In the genomic region with DNA sequence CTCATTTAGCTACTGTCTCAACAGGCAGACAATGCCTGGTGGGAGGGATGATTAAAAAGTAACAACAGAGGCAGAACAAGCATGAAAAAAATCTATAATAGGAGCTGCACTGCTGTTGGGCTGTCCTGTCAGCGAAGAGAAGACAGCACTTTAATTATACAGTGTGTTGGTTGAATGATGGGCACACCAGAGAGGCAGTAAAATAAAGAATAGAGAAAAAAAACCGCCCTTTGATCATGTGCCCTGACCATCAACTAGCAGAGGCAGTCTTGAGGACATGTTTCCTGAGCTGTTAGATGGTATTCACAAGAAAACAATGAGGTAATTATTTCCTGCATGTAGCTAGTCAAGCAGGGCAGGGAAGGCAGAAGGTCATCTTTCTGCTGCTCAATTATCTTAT, we compare ENCODE assay signal across 19 mouse cellular contexts.
DNase-seq lines count a peak whose midpoint lies in the region; ATAC-seq and TF ChIP-seq lines count a peak whose summit lies in the region.
"Had no signal": no experiment of that assay in that cellular context is flagged by ENCODE, and none has a peak within 500 bp of the region (broad histone marks: within the 10 kb centered on the region; RNA-seq: fewer than 3 reads in every experiment).

No protein-coding gene starts in this region.

- H3K27ac ChIP-seq in kidney, postnatal 0 days, result no peak overlapping the region
- H3K27ac ChIP-seq in embryonic facial prominence, embryonic 12.5 days, result no peak overlapping the region
- H3K27ac ChIP-seq in hindbrain, embryonic 11.5 days (ENCODE audit: low read depth, low read length), result no peak overlapping the region
- H3K27ac ChIP-seq in midbrain, embryonic 15.5 days, result no peak overlapping the region
- H3K27ac ChIP-seq: gastrocnemius, adult 2 months; heart, embryonic 10.5 days; limb, embryonic 10.5 days; liver, embryonic 14.5 days had no signal

- DNase-seq in kidney, postnatal 0 days (ENCODE audit: low spot score), result peak; percentile 49
- no peak for DNase-seq in kidney, postnatal 25 days
- no peak for DNase-seq in hindbrain, embryonic 11.5 days (ENCODE audit: low spot score)
- DNase-seq in c-Kit-positive CD71-positive TER-119-positive erythroid progenitor cells, embryonic 14.5 days (ENCODE audit: low spot score), result no peak
- DNase-seq in cerebellum, adult 11-12 months, result no peak
- DNase-seq: cerebellum, adult 9-10 months; gastrocnemius, adult 2 months; heart, postnatal 36 days; kidney, adult 11 months; layer of hippocampus, adult 9-11 months; lung, postnatal 4 days; right cerebral cortex, postnatal 25 days; thymus, postnatal 25 days had no signal

- no peaks in the 10 kb centered on the region for H3K9me3 ChIP-seq in kidney, postnatal 0 days (replicated peaks; ENCODE audit: low read length)
- H3K9me3 ChIP-seq in embryonic facial prominence, embryonic 12.5 days, result no peaks in the 10 kb centered on the region
- H3K9me3 ChIP-seq in hindbrain, embryonic 11.5 days (ENCODE audit: control insufficient read depth, low read length), result no peaks in the 10 kb centered on the region
- H3K9me3 ChIP-seq in midbrain, embryonic 15.5 days, result no peaks in the 10 kb centered on the region
- H3K9me3 ChIP-seq: heart, embryonic 10.5 days; limb, embryonic 10.5 days had no signal

- no peak overlapping the region for H3K4me2 ChIP-seq in kidney, postnatal 0 days (ENCODE audit: low read length)
- no peak overlapping the region for H3K4me2 ChIP-seq in embryonic facial prominence, embryonic 12.5 days (replicated peaks)
- no peak overlapping the region for H3K4me2 ChIP-seq in hindbrain, embryonic 11.5 days (replicated peaks; ENCODE audit: low read depth, low read length)
- no peak overlapping the region for H3K4me2 ChIP-seq in midbrain, embryonic 15.5 days

- WGBS in kidney, postnatal 0 days, result 6% methylated on average over 2 of the region's 2 CpGs
- WGBS in embryonic facial prominence, embryonic 12.5 days, result 25% methylated on average over 2 of the region's 2 CpGs
- 20% methylated on average over 2 of the region's 2 CpGs for WGBS in hindbrain, embryonic 11.5 days
- WGBS in midbrain, embryonic 15.5 days, result 16% methylated on average over 2 of the region's 2 CpGs

- peak; percentile 69 for ATAC-seq in kidney, postnatal 0 days (replicated peaks; ENCODE audit: low FRiP score, low read depth)
- peak; percentile 56; the same call in 1 of the 2 replicates for ATAC-seq in embryonic facial prominence, embryonic 12.5 days (ENCODE audit: insufficient number of reproducible peaks, insufficient read depth, low FRiP score, low TSS enrichment)
- ATAC-seq in hindbrain, embryonic 11.5 days (ENCODE audit: low FRiP score), result peak; percentile 90
- peak; percentile 54; the same call in 1 of the 2 replicates for ATAC-seq in midbrain, embryonic 15.5 days (replicated peaks)
- ATAC-seq in frontal cortex, adult (ENCODE audit: low TSS enrichment), result no peak

- no peaks in the 10 kb centered on the region for H3K27me3 ChIP-seq in kidney, postnatal 0 days (ENCODE audit: insufficient read depth, low read length)
- no peaks in the 10 kb centered on the region for H3K27me3 ChIP-seq in embryonic facial prominence, embryonic 12.5 days
- H3K27me3 ChIP-seq in hindbrain, embryonic 11.5 days (ENCODE audit: control insufficient read depth, insufficient read depth, low read length), result no peaks in the 10 kb centered on the region
- H3K27me3 ChIP-seq in midbrain, embryonic 15.5 days (replicated peaks), result no peaks in the 10 kb centered on the region

- no peak overlapping the region for H3K4me3 ChIP-seq in kidney, postnatal 0 days (replicated peaks; ENCODE audit: low read depth, low read length)
- H3K4me3 ChIP-seq in embryonic facial prominence, embryonic 12.5 days, result no peak overlapping the region
- no peak overlapping the region for H3K4me3 ChIP-seq in hindbrain, embryonic 11.5 days (ENCODE audit: low read depth, low read length)
- H3K4me3 ChIP-seq in midbrain, embryonic 15.5 days, result no peak overlapping the region
- H3K4me3 ChIP-seq: gastrocnemius, adult 2 months; heart, embryonic 10.5 days; limb, embryonic 10.5 days had no signal

- H3K9ac ChIP-seq in kidney, postnatal 0 days (ENCODE audit: low read depth, low read length), result no peak overlapping the region
- H3K9ac ChIP-seq in embryonic facial prominence, embryonic 12.5 days, result no peak overlapping the region
- H3K9ac ChIP-seq in hindbrain, embryonic 11.5 days (ENCODE audit: low read depth, low read length), result no peak overlapping the region
- H3K9ac ChIP-seq in midbrain, embryonic 15.5 days, result no peak overlapping the region
- H3K9ac ChIP-seq: liver, embryonic 14.5 days had no signal

- TF ChIP-seq CTCF in kidney, postnatal 0 days (IDR thresholded peaks at IDR 0.05; ENCODE audit: low read depth), result no peak

- no peaks in the 10 kb centered on the region for H3K4me1 ChIP-seq in kidney, postnatal 0 days (replicated peaks; ENCODE audit: insufficient read depth, low read length)
- no peaks in the 10 kb centered on the region for H3K4me1 ChIP-seq in embryonic facial prominence, embryonic 12.5 days
- no peaks in the 10 kb centered on the region for H3K4me1 ChIP-seq in hindbrain, embryonic 11.5 days (replicated peaks; ENCODE audit: control insufficient read depth, insufficient read depth, low read length)
- peaks cover 10% of the 10 kb centered on the region for H3K4me1 ChIP-seq in midbrain, embryonic 15.5 days
- H3K4me1 ChIP-seq: heart, embryonic 10.5 days; limb, embryonic 10.5 days had no signal

- H3K36me3 ChIP-seq in kidney, postnatal 0 days (ENCODE audit: insufficient read depth, low read length), result no peaks in the 10 kb centered on the region
- no peaks in the 10 kb centered on the region for H3K36me3 ChIP-seq in embryonic facial prominence, embryonic 12.5 days
- no peaks in the 10 kb centered on the region for H3K36me3 ChIP-seq in hindbrain, embryonic 11.5 days (ENCODE audit: control insufficient read depth, insufficient read depth, low read length)
- no peaks in the 10 kb centered on the region for H3K36me3 ChIP-seq in midbrain, embryonic 15.5 days (replicated peaks)
- H3K36me3 ChIP-seq: heart, embryonic 10.5 days; limb, embryonic 10.5 days had no signal
